Mouse (Mus musculus): ENCODE results near the gene Tmem164. TPM values are rescaled to one million over a fixed set of nuclear protein-coding genes. Genes with fewer than 3 reads are reported as not detected.
"Not testable (repeated sequence)": the region's sequence is repeated elsewhere in the genome, so short reads cannot be mapped to it uniquely, and the experiment has no call there.

Tmem164 gene
- 14.3 and 15.3 TPM in 2 replicates for polyA plus RNA-seq (2015; fragmentation: Nextera tagmentation; extraction: Ambion mirVana)

- Histone ChIP-seq H3K9me3 (ENCODE audit: control insufficient read depth) (no peaks in the 10 kb centered on the region), H3K4me3 (ENCODE audit: low read depth, low read length) (peak within 1 kb of the TSS; percentile 56), H3K27ac (ENCODE audit: low read depth, low read length) (peak within 1 kb of the TSS; percentile 73), H3K27me3 (replicated peaks; ENCODE audit: control insufficient read depth, insufficient read depth, low read length) (no peaks in the 10 kb centered on the region), H3K4me2 (replicated peaks; ENCODE audit: low read depth) (peak within 1 kb of the TSS; percentile 70), H3K9ac (ENCODE audit: low read depth, low read length) (peak within 1 kb of the TSS; percentile 49), H3K36me3 (ENCODE audit: control insufficient read depth, insufficient read depth) (no peaks in the 10 kb centered on the region), H3K4me1 (replicated peaks; ENCODE audit: control insufficient read depth, insufficient read depth, low read length) (no peaks in the 10 kb centered on the region)
- ATAC-seq, result peak; percentile 84
- no peak for TF ChIP-seq CTCF (IDR thresholded peaks at IDR 0.05; ENCODE audit: low read depth)
- WGBS, result 16% methylated on average over 14 of the region's 38 CpGs
Observed at GRCm38 (mm10) chrX:142681056-142681615, at the start of gene Tmem164. Gene Tmem164 (plus strand): TSS chrX:142681406.

DNA sequence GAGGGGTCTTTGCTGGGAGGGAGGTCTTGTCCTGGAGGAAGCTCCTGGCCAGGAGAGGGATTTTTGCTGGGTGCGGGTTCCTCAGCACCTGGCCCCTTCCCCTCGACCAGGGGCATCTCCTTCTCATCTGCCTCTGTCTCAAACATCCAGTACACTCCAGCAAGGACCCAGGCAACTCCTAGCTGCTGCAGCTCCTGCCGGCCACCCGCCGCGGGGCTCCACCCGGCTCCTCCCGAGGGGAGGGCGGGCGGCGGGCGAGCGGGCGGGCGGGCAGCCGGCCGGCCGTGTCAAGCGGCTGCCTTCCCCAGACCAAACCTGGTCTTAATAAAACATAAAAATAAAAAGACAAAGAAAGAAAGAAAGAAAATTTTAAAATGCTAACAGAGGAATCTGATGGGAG lies 48.2 kb upstream of the Tmem164 start:
- not testable (repeated sequence) for ATAC-seq; H3K9ac ChIP-seq (ENCODE audit: low read depth, low read length); H3K27ac ChIP-seq (ENCODE audit: low read depth, low read length); H3K27me3 ChIP-seq (replicated peaks; ENCODE audit: control insufficient read depth, insufficient read depth, low read length); H3K9me3 ChIP-seq (ENCODE audit: control insufficient read depth); H3K4me3 ChIP-seq (ENCODE audit: low read depth, low read length); H3K36me3 ChIP-seq (ENCODE audit: control insufficient read depth, insufficient read depth); H3K4me1 ChIP-seq (replicated peaks; ENCODE audit: control insufficient read depth, insufficient read depth, low read length); H3K4me2 ChIP-seq (replicated peaks; ENCODE audit: low read depth)
- WGBS, result 45% methylated on average over 14 of the region's 19 CpGs

DNA sequence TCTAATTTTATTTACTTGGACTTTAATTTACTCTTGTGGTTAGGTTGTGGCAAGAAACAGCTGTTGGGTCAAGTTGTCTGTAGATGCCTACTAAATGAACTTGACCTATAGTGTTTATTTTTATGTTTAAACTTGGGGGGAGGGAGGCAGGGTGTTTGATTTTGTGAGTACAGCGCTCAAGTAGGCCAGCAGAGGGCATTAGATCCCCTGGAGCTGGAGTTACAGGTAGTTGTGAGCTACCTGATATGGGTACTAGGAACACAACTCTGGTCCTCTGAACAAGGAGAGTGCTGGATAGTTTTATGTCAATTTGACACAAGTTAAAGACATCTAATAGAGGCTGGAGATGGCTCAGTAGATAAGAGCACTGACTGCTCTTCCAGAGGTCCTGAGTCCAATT lies 34.0 kb upstream of the Tmem164 start:
- Histone ChIP-seq H3K9ac (ENCODE audit: low read depth, low read length) (no peak overlapping the region), H3K4me2 (replicated peaks; ENCODE audit: low read depth) (no peak overlapping the region), H3K27me3 (replicated peaks; ENCODE audit: control insufficient read depth, insufficient read depth, low read length) (no peaks in the 10 kb centered on the region), H3K36me3 (ENCODE audit: control insufficient read depth, insufficient read depth) (no peaks in the 10 kb centered on the region), H3K4me1 (replicated peaks; ENCODE audit: control insufficient read depth, insufficient read depth, low read length) (no peaks in the 10 kb centered on the region), H3K27ac (ENCODE audit: low read depth, low read length) (no peak overlapping the region), H3K4me3 (ENCODE audit: low read depth, low read length) (no peak overlapping the region), H3K9me3 (ENCODE audit: control insufficient read depth) (no peaks in the 10 kb centered on the region)
- 0 out of 2 replicates have a peak, but pooled peaks have one; percentile 14 for TF ChIP-seq CTCF (IDR thresholded peaks at IDR 0.05; ENCODE audit: low read depth)
- no peak for ATAC-seq
- WGBS, result 55% methylated on average over 1 of the region's 1 CpGs

- Histone ChIP-seq H3K9me3 (ENCODE audit: control insufficient read depth) (no peaks in the 10 kb centered on the region), H3K4me1 (replicated peaks; ENCODE audit: control insufficient read depth, insufficient read depth, low read length) (no peaks in the 10 kb centered on the region), H3K27me3 (replicated peaks; ENCODE audit: control insufficient read depth, insufficient read depth, low read length) (no peaks in the 10 kb centered on the region), H3K9ac (ENCODE audit: low read depth, low read length) (no peak overlapping the region), H3K27ac (ENCODE audit: low read depth, low read length) (no peak overlapping the region), H3K4me2 (replicated peaks; ENCODE audit: low read depth) (no peak overlapping the region), H3K36me3 (ENCODE audit: control insufficient read depth, insufficient read depth) (no peaks in the 10 kb centered on the region), H3K4me3 (ENCODE audit: low read depth, low read length) (no peak overlapping the region)
- no peak for TF ChIP-seq CTCF (IDR thresholded peaks at IDR 0.05; ENCODE audit: low read depth)
- no peak for ATAC-seq
- WGBS, result 62% methylated on average over 6 of the region's 6 CpGs
Observed at GRCm38 (mm10) chrX:142650117-142650764, 31.0 kb upstream of the Tmem164 start.

DNA sequence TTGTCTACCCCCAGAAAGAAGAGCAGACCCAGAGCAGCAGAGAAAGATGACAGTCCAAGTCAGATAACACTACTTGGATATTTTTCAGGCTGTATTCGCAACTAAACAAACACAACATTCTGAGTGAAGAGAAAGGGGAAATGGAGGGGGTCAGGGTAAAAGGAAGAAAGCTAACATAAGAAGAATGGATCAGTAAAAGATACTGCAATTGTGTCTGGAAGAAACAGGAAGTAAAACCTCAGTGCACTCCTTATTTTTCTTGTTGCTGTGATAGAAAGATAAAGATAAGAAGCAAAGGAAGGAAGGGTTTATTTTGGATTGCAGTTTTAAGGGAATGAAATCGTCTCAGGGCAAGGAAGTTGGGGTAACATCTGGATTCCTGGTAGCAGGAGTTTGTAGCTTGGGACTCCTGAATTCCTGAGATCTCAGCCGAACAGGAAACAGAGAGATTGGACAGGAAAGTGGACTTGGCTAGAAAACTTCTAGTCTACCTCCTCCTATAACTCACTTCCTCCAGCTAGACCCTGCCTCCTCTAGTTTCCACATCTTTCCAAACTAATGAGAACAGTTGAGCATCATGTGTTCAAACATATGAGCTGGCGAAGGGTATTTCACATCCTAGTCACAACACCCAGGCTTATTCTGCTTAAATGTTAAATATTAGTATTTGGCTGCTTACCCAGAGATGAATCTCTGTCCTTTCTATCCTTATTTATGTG lies 16.3 kb upstream of the Tmem164 start:
- no peak for ATAC-seq
- Histone ChIP-seq H3K9me3 (ENCODE audit: control insufficient read depth) (no peaks in the 10 kb centered on the region), H3K4me1 (replicated peaks; ENCODE audit: control insufficient read depth, insufficient read depth, low read length) (no peaks in the 10 kb centered on the region), H3K9ac (ENCODE audit: low read depth, low read length) (no peak overlapping the region), H3K4me3 (ENCODE audit: low read depth, low read length) (no peak overlapping the region), H3K4me2 (replicated peaks; ENCODE audit: low read depth) (no peak overlapping the region), H3K27me3 (replicated peaks; ENCODE audit: control insufficient read depth, insufficient read depth, low read length) (0 out of 2 replicates have a peak, but pooled peaks cover 4% of the 10 kb centered on the region), H3K27ac (ENCODE audit: low read depth, low read length) (no peak overlapping the region), H3K36me3 (ENCODE audit: control insufficient read depth, insufficient read depth) (no peaks in the 10 kb centered on the region)
- TF ChIP-seq CTCF (IDR thresholded peaks at IDR 0.05; ENCODE audit: low read depth), result no peak
- WGBS, result 47% methylated on average over 4 of the region's 4 CpGs

DNA sequence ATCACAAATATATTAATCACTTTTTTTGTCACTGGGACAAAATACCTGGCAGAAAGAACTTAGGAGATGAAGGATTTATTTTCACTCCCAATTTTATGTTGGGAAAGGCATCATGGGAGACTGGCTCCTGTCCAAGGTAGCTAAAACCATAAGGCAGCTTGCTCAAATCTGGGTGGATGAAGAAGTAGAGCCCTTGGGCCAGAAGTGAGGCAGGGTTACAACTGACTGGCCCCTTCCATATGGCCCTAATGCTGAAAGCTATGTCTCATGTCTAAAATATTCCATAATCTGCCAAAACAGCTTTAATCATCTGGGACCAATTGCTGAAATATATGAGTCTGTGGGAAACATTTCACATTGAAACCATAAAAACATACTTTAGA lies 15.8 kb upstream of the Tmem164 start:
- H3K27ac ChIP-seq (ENCODE audit: low read depth, low read length), result no peak overlapping the region
- no peaks in the 10 kb centered on the region for H3K9me3 ChIP-seq (ENCODE audit: control insufficient read depth)
- TF ChIP-seq CTCF (IDR thresholded peaks at IDR 0.05; ENCODE audit: low read depth), result no peak
- H3K4me1 ChIP-seq (replicated peaks; ENCODE audit: control insufficient read depth, insufficient read depth, low read length), result no peaks in the 10 kb centered on the region
- no peak overlapping the region for H3K9ac ChIP-seq (ENCODE audit: low read depth, low read length)
- H3K36me3 ChIP-seq (ENCODE audit: control insufficient read depth, insufficient read depth), result no peaks in the 10 kb centered on the region
- ATAC-seq, result no peak
- H3K4me2 ChIP-seq (replicated peaks; ENCODE audit: low read depth), result no peak overlapping the region
- 0 out of 2 replicates have a peak, but pooled peaks cover 4% of the 10 kb centered on the region for H3K27me3 ChIP-seq (replicated peaks; ENCODE audit: control insufficient read depth, insufficient read depth, low read length)
- no peak overlapping the region for H3K4me3 ChIP-seq (ENCODE audit: low read depth, low read length)

All from intestine, postnatal 0 days (tissue).